In genomic region chr2:60365138-60365775, GRCm38 (mm10) we compare ENCODE assay signal across 15 mouse cellular contexts.
"Had no signal": no experiment of that assay in that cellular context is flagged by ENCODE, and none has a peak within 500 bp of the region (broad histone marks: within the 10 kb centered on the region; RNA-seq: fewer than 3 reads in every experiment).

No protein-coding gene starts in this region.

- ATAC-seq: lung, postnatal 0 days; midbrain, embryonic 13.5 days had no signal

- DNase-seq: kidney, postnatal 10 days; kidney, postnatal 4 days; lung, adult 2 months; lung, postnatal 36 days; right cerebral cortex, adult 18-20 months; right cerebral cortex, postnatal 25 days; thymus, adult 18-20 months; thymus, postnatal 14 days had no signal

- H3K36me3 ChIP-seq: liver, embryonic 15.5 days; midbrain, embryonic 13.5 days; neural tube, embryonic 15.5 days had no signal

- H3K27me3 ChIP-seq: liver, embryonic 15.5 days; midbrain, embryonic 13.5 days; neural tube, embryonic 15.5 days had no signal

- H3K27ac ChIP-seq: left cerebral cortex, adult 2 months; limb, embryonic 10.5 days; liver, embryonic 15.5 days; midbrain, embryonic 13.5 days; neural tube, embryonic 15.5 days had no signal

- H3K9me3 ChIP-seq: limb, embryonic 10.5 days; liver, embryonic 15.5 days; midbrain, embryonic 13.5 days; neural tube, embryonic 15.5 days had no signal

- H3K4me3 ChIP-seq: left cerebral cortex, adult 2 months; limb, embryonic 10.5 days; liver, embryonic 15.5 days; midbrain, embryonic 13.5 days; neural tube, embryonic 15.5 days had no signal

- H3K4me2 ChIP-seq: liver, embryonic 11.5 days; liver, embryonic 15.5 days; midbrain, embryonic 13.5 days; neural tube, embryonic 15.5 days had no signal

- H3K9ac ChIP-seq: liver, embryonic 15.5 days; midbrain, embryonic 13.5 days; neural tube, embryonic 15.5 days had no signal

- H3K4me1 ChIP-seq: limb, embryonic 10.5 days; liver, embryonic 15.5 days; midbrain, embryonic 13.5 days; neural tube, embryonic 15.5 days had no signal
